Mouse (Mus musculus): ENCODE measurements around the gene Olfr1357.
A peak's percentile ranks its signal among the peaks of the same experiment; 100 is the strongest.
"Not testable (repeated sequence)": the region's sequence is repeated elsewhere in the genome, so short reads cannot be mapped to it uniquely, and the experiment has no call there.

Gene Olfr1357

DNA sequence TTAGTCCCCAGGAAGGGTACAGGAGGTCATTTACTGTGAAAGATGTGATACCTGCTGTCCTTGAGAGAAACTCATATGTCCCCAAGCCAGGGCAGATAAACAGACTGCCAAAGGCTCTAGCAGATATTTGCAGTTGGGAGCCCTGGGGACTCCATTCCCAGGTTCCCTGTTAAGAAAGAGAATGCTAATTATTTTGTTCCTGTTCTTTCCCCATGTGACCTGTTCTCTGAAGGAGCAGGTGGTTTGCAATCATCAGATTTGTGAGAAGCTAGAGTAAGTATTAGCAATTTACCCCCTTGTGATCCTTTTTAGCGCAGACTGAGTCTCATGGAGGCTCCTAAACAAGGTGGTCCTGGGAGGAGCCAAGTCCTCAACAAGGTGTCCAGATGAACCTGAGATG, at the start of gene Olfr1357:
TSS of gene Olfr1357 (minus strand) at position 101 of the 400 bp plus-strand sequence.
- no peak for DNase-seq

GRCm38 (mm10) chr10:78666696-78667095, 48.8 kb upstream of the Olfr1357 start:
- DNase-seq, result not testable (repeated sequence)

DNA sequence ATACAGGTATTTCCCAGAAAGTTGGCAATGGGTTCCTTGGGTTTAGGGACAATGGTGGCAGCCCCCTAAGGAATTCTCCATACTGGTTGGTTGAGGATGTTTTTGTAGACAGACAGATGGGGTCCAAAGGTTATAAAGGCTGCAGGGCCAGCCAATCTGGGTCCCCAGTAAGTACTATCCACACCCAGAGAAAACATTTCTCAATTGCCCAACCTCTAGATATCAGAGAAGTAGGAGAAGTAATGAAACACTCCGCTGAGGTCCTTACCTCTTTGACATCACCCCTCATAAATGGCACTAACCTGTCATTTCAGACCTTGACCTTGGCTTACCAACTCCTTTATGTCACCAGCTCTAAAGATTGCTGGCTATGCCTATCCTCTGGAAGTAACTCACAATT, 46.7 kb upstream of the Olfr1357 start:
- DNase-seq, result no peak

GRCm38 (mm10) chr10:78661198-78661597, 43.3 kb upstream of the Olfr1357 start:
- no peak for DNase-seq

DNA sequence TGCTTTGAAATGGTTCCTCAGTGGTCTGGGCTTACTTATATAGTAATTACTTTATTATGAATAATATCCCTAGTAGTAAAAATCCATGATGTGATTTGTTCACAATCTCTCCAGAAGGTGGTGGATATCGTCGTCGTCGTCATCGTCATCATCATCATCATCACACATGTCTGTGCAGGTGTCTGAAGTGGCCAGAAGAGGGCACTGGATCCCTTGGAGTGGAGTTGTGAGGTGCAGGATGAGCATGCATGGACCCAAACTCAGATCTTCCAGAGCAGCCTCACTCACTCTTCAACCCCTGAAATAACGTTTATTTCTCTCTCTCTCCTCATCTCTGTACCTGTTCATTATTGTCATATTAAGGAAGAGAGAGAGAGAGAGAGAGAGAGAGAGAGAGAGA, 14.4 kb upstream of the Olfr1357 start:
- peak; percentile 65 to 77 for DNase-seq

GRCm38 (mm10) chr10:78630194-78630593, 12.3 kb upstream of the Olfr1357 start:
- peak; percentile 84 to 85 for DNase-seq

DNA sequence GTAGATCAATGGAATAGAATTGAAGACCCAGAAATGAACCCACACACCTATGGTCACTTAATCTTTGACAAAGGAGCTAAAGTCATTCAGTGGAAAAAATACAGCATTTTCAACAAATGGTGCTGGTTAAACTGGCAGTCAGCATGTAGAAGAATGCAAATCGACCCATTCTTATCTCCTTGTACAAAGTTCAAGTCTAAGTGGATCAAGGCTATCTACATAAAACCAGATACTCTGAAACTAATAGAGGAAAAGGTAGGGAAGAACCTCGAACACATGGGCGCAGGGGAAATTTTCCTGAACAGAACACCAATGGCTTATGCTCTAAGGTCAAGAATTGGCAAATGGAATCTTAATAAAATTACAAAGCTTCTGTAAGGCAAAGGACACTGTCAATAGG, 5.3 kb upstream of the Olfr1357 start:
- not testable (repeated sequence) for DNase-seq

DNA sequence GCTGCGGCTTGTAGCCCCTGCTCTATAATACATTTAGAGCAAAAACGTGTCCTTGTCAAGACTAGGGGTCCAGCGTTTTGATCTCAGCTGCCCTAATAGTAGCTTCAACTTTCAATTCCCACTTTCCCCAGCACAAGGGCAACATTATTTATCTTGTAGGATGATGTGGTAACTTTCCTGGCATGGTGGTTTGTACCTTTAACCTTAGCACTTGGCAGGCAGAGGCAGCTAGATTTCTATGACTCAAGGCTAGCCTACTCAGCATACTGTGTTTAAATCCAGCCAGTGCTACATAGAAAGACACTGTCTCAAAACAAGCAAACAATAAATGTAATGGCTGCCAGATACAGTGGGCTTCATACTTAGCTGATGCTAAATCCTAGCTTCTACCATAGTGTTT, 10.3 kb downstream of the Olfr1357 start:
- no peak for DNase-seq

DNA sequence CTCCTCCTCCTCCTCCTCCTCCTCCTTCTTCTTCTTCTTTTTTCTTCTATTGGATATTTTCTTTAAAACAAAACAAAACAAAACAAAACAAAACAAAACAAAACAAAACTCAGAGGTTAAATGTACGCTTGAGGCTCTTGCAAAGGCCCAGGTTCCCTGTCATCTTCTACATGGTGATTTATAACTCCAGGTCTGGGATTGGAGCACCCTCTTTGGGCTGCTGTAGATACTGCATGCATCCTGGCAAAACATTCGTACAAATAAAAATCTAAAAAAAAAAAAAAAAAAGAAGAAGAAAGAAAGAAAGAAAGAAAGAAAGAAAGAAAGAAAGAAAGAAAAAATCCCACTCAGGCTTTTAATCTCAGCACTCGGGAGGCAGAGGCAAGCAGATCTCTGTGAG, 12.8 kb downstream of the Olfr1357 start:
- peak; percentile 78 for DNase-seq

DNA sequence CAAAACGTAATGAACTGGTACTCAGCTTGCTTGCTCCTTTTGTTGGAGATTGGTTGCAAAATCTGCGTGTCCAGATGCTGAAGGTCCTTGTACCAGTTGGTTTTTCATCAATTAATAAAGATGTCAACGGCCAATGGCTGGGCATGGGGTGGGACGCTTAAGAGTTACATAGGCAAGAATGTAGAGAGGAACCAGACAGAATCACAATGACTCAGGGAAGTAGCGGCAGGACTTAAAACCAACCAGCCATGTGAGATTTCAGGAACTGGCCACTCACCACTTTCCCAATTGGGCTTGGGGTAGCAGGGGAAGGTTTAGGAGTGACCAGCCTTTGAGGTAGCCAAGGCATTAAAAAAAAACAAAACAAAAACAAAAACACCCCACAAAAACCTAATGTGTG, 18.0 kb downstream of the Olfr1357 start:
- DNase-seq, result no peak

GRCm38 (mm10) chr10:78594566-78594965, 23.3 kb downstream of the Olfr1357 start:
- DNase-seq, result no peak

DNA sequence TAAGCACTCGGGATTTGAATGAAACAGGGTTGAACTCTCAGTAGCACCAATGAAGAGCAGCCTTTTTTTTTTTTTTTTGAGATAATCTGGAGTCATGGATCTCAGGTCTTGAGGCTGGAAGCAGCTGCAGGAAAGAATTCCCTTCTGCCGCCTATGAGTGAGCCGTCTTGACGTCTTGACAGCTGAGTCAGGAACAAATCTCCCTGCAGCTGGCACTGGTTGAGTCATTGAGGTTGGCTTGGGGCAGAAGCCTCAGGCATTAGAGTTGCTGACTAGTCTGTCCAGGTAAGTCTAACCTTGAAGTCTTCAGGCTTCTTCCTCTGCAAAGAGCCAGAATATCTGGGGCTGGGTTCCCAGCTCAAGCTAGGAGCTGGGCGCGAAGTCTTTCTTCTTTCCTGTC, 23.7 kb downstream of the Olfr1357 start:
- no peak for DNase-seq

GRCm38 (mm10) chr10:78593736-78594135, 24.1 kb downstream of the Olfr1357 start:
- no peak for DNase-seq

DNA sequence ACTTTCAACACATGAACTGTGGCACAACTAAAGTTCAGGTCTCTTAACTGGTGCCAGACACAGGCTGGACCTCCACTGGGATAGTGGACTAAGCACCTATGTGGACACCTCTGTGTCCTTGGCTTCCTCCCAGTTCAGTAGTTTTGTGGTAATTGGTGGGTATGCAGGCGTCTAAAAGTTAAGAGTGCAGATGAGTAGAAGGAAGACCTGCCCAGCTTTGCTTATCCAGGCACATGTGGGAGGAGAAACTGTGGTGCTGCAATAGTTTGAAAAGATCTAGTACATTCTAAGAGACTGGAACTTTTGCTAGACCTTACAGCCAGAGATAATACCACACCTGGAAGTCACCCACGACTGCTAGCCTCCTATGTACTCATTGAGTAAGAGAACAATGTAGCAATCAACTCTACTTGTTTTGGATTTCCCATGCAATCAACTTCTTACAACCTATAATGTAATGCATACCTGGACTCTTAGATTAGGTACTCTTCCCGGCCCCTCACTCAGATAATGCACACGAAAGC, 25.0 kb downstream of the Olfr1357 start:
- DNase-seq, result no peak

- no peak for DNase-seq
Observed at GRCm38 (mm10) chr10:78591406-78592328, 26.2 kb downstream of the Olfr1357 start, which contains the start of gene Syde1. Gene Syde1, minus strand, starts transcription at chr10:78591964.

GRCm38 (mm10) chr10:78590744-78591143, 27.1 kb downstream of the Olfr1357 start:
- DNase-seq, result no peak

DNA sequence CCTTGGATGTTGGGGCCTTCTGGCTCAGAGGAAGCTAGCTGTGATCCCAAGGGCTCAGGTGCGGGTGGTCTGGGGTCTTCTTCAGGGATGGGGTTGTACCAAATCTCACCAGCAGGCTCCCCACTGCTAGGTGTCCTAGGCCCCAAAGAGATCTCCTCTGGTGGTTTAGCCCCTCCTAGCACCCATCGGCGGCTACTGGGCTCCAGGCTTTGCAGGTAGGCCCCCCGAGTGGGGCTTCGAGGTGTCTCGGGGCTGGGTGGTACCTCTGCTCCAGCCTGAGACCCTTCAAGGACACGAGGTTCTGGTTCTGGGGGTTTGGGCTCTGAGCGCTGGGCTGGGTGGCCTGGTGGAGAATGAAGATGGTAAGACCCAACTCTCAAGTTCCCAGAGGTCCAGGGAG, 28.0 kb downstream of the Olfr1357 start:
- no peak for DNase-seq

GRCm38 (mm10) chr10:78589291-78589690, 28.6 kb downstream of the Olfr1357 start:
- DNase-seq, result no peak

GRCm38 (mm10) chr10:78586026-78586425, 31.8 kb downstream of the Olfr1357 start:
- peak; percentile 64 to 66 for DNase-seq

DNA sequence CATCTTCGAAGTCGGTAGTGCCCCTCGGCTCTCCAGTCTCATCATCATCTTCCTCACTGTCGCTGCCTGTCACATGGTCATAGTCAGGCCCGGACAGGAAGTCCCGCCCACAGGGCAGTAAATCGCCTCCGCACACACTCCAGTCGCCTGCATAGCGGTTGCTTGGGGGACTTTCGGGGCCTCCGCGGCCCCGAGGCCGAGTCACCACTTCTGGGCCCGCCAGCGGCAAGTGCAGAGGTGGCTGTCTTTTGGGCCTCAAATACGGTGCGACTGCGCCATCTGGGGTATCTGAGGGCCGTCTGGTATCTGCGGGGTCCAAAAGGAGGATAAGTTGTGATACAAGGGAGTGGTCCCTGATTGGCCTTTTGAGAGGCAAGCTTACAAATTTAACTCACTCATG, 32.3 kb downstream of the Olfr1357 start:
- DNase-seq, result no peak

GRCm38 (mm10) chr10:78584996-78585395, 32.9 kb downstream of the Olfr1357 start:
- no peak for DNase-seq

GRCm38 (mm10) chr10:78583939-78584338, 33.9 kb downstream of the Olfr1357 start:
- DNase-seq, result no peak

DNA sequence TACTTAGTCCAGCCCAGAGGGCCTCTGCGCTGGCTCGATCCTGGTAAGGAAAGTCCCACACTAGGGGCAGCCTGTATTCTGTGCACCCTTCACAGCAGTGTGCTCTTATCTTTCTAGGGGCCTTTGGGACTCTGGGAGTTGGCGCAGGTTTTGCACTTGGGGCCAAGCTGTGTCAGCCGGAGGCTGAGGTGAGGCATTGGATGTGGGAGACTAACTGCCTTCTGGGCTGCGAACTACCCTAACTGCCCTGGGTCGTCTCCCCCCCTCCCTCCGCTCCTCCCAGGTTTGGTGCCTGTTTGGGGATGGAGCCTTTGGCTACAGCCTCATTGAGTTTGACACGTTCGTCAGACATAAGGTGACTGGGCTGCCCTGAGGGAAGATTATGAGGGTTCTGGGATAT, 34.5 kb downstream of the Olfr1357 start:
- no peak for DNase-seq

DNA sequence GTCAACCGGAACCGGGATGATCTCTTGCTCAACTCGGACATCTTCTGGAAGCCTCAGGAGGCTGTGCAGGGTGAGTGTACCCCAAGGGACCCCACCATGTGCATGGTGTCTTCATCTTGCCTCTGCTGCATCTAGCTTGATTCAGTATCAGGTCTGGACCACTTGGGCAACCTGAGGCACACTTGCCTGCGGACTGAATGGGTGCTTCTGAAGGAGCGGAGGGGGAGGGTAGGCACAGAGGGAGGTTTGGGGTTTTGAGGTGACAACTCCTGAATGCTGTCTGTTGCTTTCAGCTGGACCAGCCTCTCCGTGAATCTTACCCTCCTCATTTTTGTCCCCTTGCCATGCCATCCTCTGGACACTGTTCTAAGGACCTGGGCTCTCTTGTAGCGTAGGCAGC, 36.8 kb downstream of the Olfr1357 start:
- no peak for DNase-seq

Measured in cerebellum, postnatal 14 days (tissue).